Mouse (Mus musculus) T-helper 2 cell (primary cell): ENCODE data around the gene Ankfy1.

ENCODE experiments used
- in situ Hi-C: fragments of 300-600 bp; cut with MboI, MseI; formaldehyde crosslinking; loops from one replicate; pipeline ENCODE4 v1.15.1; 2025; ENCODE audit warnings: high pct_unique_total_duplicates

Ankfy1 gene

GRCm38 (mm10) chr11:72782503-72782902 lies 92.7 kb downstream of the Ankfy1 start:
- in situ Hi-C loops: no loop called here

- in situ Hi-C loops: no loop called here
Measured at GRCm38 (mm10) chr11:72792033-72792432, 102.2 kb downstream of the Ankfy1 start.

GRCm38 (mm10) chr11:72795149-72795454 lies 105.3 kb downstream of the Ankfy1 start:
- in situ Hi-C loops: no loop called here

GRCm38 (mm10) chr11:72795455-72796295 lies 105.9 kb downstream of the Ankfy1 start, which contains the start of the genes Cyb5d2 and Zzef1:
Gene Cyb5d2 (minus strand): TSS chr11:72796142.
Gene Zzef1 (plus strand): TSS chr11:72796226.
- in situ Hi-C loops: no loop called here

- in situ Hi-C loops: no loop called here
Measured at GRCm38 (mm10) chr11:72796296-72796687, 106.5 kb downstream of the Ankfy1 start.

GRCm38 (mm10) chr11:72796773-72797338 lies 107.0 kb downstream of the Ankfy1 start:
- in situ Hi-C loops: no loop called here

GRCm38 (mm10) chr11:72798112-72798511 lies 108.3 kb downstream of the Ankfy1 start:
- in situ Hi-C loops: no loop called here

GRCm38 (mm10) chr11:72801182-72801581 lies 111.4 kb downstream of the Ankfy1 start:
- in situ Hi-C loops: no loop called here

GRCm38 (mm10) chr11:72803038-72803437 lies 113.2 kb downstream of the Ankfy1 start:
- in situ Hi-C loops: no loop called here

- in situ Hi-C loops: no loop called here
Measured at GRCm38 (mm10) chr11:72804586-72804985, 114.8 kb downstream of the Ankfy1 start.

- in situ Hi-C loops: no loop called here
Measured at GRCm38 (mm10) chr11:72805232-72805631, 115.4 kb downstream of the Ankfy1 start.

- in situ Hi-C loops: no loop called here
Measured at GRCm38 (mm10) chr11:72806556-72806955, 116.8 kb downstream of the Ankfy1 start.

- in situ Hi-C loops: no loop called here
Measured at GRCm38 (mm10) chr11:72807992-72808391, 118.2 kb downstream of the Ankfy1 start.

GRCm38 (mm10) chr11:72813687-72814086 lies 123.9 kb downstream of the Ankfy1 start:
- in situ Hi-C loops: no loop called here

- in situ Hi-C loops: no loop called here
Measured at GRCm38 (mm10) chr11:72814188-72814587, 124.4 kb downstream of the Ankfy1 start.

GRCm38 (mm10) chr11:72816859-72817258 lies 127.1 kb downstream of the Ankfy1 start:
- in situ Hi-C loops: no loop called here

- in situ Hi-C loops: no loop called here
Measured at GRCm38 (mm10) chr11:72818067-72818466, 128.3 kb downstream of the Ankfy1 start.

GRCm38 (mm10) chr11:72821041-72821440 lies 131.2 kb downstream of the Ankfy1 start:
- in situ Hi-C loops: no loop called here
